Mouse (Mus musculus): Measurements from ENCODE around the gene Ifnar1.
"Not testable (repeated sequence)": the region's sequence is repeated elsewhere in the genome, so short reads cannot be mapped to it uniquely, and the experiment has no call there.

Ifnar1 gene

DNA sequence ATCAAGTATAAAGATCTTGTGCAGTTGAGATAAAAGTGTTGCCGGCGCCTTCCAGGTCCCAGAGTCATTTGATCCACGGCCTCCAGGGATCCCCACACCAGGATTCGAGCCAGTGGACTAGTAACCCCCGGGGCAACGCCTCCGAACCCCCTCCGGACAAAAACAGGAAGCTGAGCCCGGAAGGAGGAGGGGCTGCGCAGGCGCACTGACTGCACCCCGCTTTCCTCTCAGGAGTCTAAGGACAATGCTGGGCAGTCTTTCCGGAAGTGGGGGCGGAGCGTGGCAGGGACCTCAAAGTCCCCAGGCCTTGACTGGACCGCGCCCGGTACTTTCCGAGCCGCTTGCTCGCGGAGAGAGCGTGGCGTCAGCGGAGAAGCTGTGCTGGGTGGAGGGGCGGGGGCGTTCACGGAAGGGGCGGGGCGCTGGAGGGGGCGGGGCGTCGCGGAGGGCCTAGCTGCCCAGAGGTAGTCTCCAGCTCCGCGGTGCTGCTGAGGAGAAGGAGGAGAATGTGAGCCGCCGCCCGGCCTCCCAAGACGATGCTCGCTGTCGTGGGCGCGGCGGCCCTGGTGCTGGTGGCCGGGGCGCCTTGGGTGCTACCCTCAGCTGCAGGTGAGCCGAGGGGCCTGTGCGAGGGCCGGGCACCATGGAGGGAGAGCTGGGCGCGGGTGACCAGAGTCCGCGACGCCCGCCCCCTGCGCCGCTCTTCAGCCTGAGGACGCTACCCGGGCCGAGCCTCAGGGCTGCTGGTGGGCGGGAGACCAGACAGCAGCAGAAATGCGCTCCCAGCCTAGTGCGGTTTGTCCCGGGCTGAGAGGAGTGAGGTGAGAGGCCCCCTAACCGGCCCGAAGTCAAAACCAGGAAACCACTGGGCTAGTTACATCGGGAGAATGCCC lies at the start of gene Ifnar1:
TSS of gene Ifnar1 (plus strand) at position 431 of the 893 bp plus-strand sequence.
- in situ Hi-C loops (cut with MboI, MseI): no loop called here

DNA sequence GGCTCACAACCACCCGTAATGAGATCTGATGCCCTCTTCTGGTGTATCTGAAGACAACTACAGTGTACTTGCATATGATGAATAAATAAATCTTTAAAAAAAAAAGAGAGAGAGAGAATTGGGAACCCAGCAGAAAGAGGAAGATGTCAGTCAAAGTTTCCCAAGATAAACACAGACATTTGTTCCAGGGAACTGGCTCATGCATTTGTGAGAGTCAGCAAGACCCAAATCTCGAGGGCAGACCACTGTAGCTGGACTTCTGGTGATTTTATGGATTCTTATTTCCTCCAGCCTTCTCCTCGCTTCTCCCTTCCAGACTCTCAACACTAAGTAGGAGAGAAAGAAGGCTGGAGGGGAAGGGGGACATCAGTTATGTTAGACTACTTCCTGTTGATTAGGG lies 47.0 kb upstream of the Ifnar1 start:
- in situ Hi-C loops (cut with MboI, MseI): no loop called here

- in situ Hi-C loops (cut with MboI, MseI): not testable (repeated sequence)
These were observed 46.4 kb upstream of the Ifnar1 start for GRCm38 (mm10) chr16:91438599-91438998.

- in situ Hi-C loops (cut with MboI, MseI): no loop called here
These were observed 43.7 kb upstream of the Ifnar1 start for GRCm38 (mm10) chr16:91441366-91441765.

- in situ Hi-C loops (cut with MboI, MseI): no loop called here
These were observed 43.2 kb upstream of the Ifnar1 start for GRCm38 (mm10) chr16:91441811-91442240.

GRCm38 (mm10) chr16:91442446-91442845 lies 42.6 kb upstream of the Ifnar1 start:
- in situ Hi-C loops (cut with MboI, MseI): no loop called here

DNA sequence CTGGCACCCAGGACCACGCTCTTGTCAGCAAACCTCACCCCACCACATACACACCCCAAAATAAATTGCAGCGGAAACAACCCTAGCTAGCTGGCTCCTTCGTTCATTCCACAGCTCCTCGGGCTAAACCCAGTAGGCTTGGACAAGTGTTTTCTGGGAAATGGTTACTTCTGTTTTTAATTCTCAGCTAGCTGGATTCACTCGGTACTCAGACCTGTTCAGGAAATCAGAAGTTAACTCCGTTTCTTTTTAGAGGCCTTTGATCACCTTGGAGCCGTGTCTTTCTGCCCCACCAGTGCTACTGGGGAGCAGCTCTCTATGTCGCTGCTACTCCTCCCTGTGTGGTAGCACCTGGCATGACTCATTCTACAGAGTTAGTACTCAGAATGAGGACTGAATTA lies 41.8 kb upstream of the Ifnar1 start:
- in situ Hi-C loops (cut with MboI, MseI): no loop called here

DNA sequence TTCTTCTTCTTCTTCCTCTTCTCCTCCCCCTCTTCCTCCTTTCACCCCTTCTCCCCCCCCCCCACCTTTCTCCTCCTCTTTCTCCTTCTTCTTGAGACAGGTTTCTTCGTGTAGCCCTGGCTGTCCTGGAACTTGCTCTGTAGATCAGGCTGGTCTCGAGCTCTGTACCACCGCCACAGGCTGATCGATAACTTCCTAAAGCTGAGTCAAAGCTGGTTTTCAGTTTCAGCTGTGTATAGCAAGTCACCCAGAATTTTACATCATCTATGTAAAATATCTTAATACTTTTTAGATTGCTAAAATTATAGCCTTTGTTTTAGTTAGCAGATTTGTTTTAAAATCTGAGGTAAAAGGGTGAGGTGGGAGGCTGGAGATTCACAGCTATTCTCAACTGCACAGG lies 40.2 kb upstream of the Ifnar1 start:
- in situ Hi-C loops (cut with MboI, MseI): no loop called here

DNA sequence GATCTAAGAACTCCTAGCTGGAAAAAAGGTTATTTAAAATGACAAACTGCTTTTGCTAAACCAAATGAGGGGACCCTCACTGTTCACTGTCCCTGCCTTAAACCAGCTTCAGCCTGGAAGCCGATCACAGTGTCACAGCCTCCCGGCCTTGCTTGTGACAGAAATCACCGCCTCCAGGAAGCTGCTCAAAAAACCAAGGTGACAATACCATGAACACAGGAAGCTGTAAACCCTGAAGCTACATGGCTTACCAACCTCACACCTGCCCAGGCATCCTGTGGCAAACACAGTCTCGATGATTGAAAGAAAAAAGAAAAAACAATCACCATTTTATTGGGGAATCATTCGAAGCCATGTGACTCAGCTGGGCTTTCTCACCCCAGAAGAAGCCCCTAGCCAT lies 39.5 kb upstream of the Ifnar1 start:
- in situ Hi-C loops (cut with MboI, MseI): no loop called here

DNA sequence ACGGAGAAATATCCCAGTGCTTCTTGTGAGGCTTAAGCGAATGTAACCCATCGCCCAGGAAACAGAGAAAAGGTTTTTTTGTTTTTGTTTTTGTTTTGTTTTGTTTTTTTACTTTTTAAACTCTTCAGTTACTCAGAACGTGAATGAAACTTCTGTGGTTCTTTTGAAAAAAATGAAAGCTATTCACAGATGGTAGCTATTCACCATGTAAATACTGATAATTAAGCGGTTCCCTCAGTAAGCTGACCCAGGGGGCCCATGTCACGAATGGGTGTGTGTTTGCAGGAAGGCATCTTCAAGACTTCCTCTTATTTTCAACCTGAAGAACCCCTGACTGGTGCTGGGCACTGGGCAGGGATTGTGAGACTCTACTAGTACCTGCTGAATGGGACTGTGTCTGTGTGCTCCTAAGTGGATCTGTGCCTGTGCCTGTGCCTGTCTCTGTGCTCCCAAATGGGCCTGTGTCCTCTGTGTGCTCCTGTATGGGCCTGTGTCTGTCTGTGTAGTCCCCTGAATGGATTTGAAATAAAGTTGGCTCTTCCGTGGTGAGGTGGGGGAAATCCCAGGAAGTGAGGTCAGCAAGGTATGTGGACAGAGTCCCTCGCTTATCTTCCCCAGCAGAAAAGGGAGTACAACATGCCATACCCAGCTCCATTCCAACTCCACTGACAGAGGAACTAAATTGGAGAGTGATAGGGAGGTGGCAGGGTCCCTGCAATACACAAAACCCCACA lies 38.1 kb upstream of the Ifnar1 start:
- in situ Hi-C loops (cut with MboI, MseI): no loop called here

DNA sequence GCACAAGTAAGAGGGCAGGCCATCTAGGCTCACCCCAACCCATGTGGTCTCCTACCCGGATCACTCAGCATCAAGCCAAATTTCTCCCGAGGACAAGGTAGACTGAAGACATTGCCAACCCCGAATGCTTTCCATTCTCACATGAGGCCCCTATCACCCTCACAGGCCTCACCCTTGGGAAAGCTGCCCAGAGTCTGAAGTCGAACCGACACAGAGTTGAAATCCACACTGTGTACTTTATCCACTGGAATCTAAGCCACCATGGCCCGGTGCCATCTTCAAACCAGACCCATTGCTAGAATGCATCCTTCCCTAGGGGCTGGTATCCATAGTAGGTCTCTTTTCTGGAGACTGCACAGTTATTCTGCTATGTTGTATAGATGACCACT lies 37.5 kb upstream of the Ifnar1 start:
- in situ Hi-C loops (cut with MboI, MseI): no loop called here

- in situ Hi-C loops (cut with MboI, MseI): no loop called here
These were observed 37.0 kb upstream of the Ifnar1 start for GRCm38 (mm10) chr16:91448088-91448487.

DNA sequence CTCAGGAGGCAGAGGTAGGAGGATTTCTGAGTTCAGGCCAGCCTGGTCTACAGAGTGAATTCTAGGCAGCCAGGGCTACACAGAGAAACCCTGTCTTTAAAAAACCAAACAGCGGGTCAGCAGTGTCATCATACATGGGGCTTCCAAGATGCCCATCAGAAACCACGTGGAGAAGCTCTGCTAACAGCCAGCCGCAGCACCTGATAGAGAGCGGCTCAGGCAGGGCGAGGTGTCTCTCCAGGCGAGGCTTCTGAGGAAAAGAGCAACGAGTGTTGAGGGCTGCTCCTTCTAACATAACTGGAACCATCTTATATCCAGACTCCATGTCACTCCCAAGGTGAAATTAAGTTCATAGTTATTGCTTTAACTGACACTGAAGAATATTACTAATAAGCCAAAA lies 36.1 kb upstream of the Ifnar1 start:
- in situ Hi-C loops (cut with MboI, MseI): no loop called here

DNA sequence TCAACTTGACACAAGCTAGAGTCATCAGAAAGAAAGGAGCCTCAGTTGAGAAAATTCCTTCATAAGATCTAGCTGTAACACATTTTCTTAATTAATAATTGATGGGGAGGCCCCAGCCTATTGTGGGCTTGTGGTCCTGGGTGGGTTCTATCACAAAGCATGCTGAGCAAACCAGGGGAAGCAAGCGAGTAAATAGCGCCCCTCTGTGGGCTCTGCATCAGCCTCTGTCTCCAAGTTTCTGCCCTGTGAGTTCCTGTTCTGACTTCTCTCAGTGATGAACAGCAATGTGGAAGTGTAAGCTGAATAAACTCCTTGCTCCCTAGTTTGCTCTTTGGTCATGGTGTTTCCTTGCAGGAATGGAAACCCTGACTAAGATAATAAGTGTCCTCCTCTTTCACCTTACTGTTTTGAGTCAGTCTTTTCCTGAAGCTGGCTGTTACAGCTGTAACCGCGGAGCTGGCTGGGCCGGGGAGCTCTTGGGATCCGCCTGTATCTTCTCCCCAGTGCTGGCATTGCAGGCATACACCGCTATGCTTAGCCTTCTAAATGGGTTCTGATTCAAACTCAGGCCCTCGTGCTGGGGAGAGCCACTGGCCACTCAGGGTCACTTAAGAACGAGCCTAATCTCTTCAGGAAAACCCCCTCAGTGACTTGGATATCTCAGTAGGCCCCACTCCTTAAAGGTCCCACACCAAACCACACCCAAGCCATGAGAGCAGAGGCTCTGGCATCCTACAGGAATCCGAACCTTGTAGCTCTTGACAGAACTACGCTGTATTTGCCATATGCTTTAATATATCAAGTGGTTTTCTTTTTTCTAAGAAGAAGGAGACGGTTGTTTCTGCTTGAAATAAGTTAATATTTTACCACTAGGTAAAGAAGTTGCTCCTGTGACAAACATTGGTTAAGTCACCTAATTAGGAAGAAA lies 34.6 kb upstream of the Ifnar1 start:
- in situ Hi-C loops (cut with MboI, MseI): loop anchor here (5.0 kb wide), 1 partner anchor 38 kb away; no protein-coding TSS in a partner anchor

GRCm38 (mm10) chr16:91451949-91452348 lies 33.1 kb upstream of the Ifnar1 start:
- in situ Hi-C loops (cut with MboI, MseI): loop anchor here (5.0 kb wide), 1 partner anchor 40 kb away; no protein-coding TSS in a partner anchor

GRCm38 (mm10) chr16:91452363-91452896 lies 32.6 kb upstream of the Ifnar1 start:
- in situ Hi-C loops (cut with MboI, MseI): loop anchor here (5.0 kb wide), 1 partner anchor 40 kb away; no protein-coding TSS in a partner anchor

DNA sequence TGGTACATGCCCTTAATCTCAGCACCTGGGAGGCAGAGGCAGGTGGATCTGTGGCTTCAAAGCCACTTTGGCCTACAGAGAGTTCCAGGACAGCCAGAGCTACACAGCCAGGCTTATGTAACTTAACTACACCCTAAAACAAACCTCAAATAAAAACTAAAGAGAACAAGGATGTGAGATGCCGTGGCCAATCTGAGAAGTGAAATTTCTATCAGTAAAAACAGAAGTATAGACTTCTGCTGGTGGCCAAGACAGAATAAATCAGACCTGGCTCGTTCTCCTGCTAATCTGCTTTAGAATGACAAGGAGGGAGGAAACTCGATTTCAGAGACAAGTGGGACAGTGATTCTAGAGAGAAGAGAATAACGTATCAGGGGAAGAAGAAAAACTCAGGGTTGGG lies 29.2 kb upstream of the Ifnar1 start:
- in situ Hi-C loops (cut with MboI, MseI): no loop called here

DNA sequence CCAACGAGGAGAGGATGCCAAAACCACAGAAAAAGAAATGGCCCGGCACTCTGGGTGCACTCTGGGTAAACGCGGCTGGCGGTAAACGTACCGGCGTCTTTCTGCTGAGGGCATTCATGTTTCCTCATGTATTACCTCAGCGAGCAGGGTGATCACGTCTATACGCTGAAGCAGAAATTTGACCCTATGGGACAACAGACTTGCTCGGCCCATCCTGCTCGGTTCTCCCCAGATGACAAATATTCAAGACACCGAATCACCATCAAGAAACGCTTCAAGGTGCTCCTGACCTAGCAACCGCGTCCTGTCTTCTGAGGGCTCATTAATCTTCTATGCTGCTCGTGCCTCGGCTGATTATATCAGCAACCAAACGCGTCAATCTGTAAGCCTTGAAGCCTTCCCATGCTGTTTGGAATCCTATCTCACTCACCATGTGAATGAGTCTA lies 26.7 kb upstream of the Ifnar1 start:
- in situ Hi-C loops (cut with MboI, MseI): no loop called here

GRCm38 (mm10) chr16:91458976-91459375 lies 26.1 kb upstream of the Ifnar1 start:
- in situ Hi-C loops (cut with MboI, MseI): no loop called here

- in situ Hi-C loops (cut with MboI, MseI): no loop called here
These were observed 25.6 kb upstream of the Ifnar1 start for GRCm38 (mm10) chr16:91459396-91459795.

DNA sequence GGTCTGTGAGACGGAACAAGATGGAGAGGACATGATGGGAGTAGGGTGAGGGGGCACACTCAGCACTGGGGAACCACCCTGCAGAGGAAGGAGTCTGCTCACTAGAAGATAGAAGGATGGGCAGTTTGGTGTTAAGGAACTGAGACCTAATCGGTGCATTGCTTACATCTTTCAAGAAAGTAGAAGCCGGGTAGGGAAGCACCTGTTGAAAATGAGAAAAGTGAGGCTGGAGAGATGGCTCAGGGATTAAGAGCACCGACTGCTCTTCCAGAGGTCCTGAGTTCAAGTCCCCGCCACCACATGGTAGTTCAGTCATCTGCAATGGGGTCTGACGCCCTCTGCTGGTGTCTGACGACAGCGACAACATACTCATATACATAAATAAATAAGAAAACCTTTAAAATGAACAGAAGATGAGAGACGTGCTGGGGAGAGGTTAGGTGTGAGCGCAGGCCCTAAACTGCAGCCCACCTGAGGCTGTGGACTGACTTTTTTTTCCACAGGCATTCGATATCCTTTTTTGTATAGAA lies 25.1 kb upstream of the Ifnar1 start:
- in situ Hi-C loops (cut with MboI, MseI): no loop called here
